Mouse (Mus musculus) thymus, postnatal 25 days (tissue): ENCODE measurements at regions not wholly inside any gene's neighbourhood (a gene's known extent, or its start where the extent isn't known, plus 50 kb on each side); places are given as distances from the start of the nearest gene placed in this dataset.
A peak's percentile ranks its signal among the peaks of the same experiment; 100 is the strongest.

Experiments used
- DNase-seq: peaks from one replicate; pipeline ENCODE4 v3.0.0; 2022

GRCm38 (mm10) chr12:73446148-73446547 is 100.0 kb downstream of the Tmem30b start:
- DNase-seq, result no peak

- DNase-seq, result no peak
Measured at GRCm38 (mm10) chr12:73445562-73445961, 100.6 kb downstream of the Tmem30b start.

GRCm38 (mm10) chr12:73445128-73445527 is 101.1 kb downstream of the Tmem30b start:
- peak; percentile 25 for DNase-seq

- DNase-seq, result no peak
Measured at GRCm38 (mm10) chr12:73441326-73441725, 104.9 kb downstream of the Tmem30b start.

GRCm38 (mm10) chr12:73434684-73435083 is 111.5 kb downstream of the Tmem30b start:
- DNase-seq, result no peak

- no peak for DNase-seq
Measured at GRCm38 (mm10) chr12:73432546-73432945, 113.6 kb downstream of the Tmem30b start.

- no peak for DNase-seq
Measured at GRCm38 (mm10) chr12:73428171-73428570, 118.0 kb downstream of the Tmem30b start.

GRCm38 (mm10) chr12:73424814-73425213 is 121.4 kb downstream of the Tmem30b start:
- DNase-seq, result no peak

- no peak for DNase-seq
Measured at GRCm38 (mm10) chr12:73417101-73417500, 129.1 kb downstream of the Tmem30b start.

GRCm38 (mm10) chr12:73416367-73416897 is 129.8 kb downstream of the Tmem30b start:
- no peak for DNase-seq

- DNase-seq, result no peak
Measured at GRCm38 (mm10) chr12:73415856-73416366, 129.3 kb downstream of the Slc38a6 start.

- DNase-seq, result no peak
Measured at GRCm38 (mm10) chr12:73413439-73414196, 127.0 kb downstream of the Slc38a6 start.

- no peak for DNase-seq
Measured at GRCm38 (mm10) chr12:73412500-73412899, 125.9 kb downstream of the Slc38a6 start.

GRCm38 (mm10) chr12:73410924-73411323 is 124.3 kb downstream of the Slc38a6 start:
- no peak for DNase-seq

GRCm38 (mm10) chr12:73409481-73410085 is 123.0 kb downstream of the Slc38a6 start:
- no peak for DNase-seq

- no peak for DNase-seq
Measured at GRCm38 (mm10) chr12:73408614-73409013, 122.0 kb downstream of the Slc38a6 start.

GRCm38 (mm10) chr12:73408165-73408564 is 121.6 kb downstream of the Slc38a6 start:
- no peak for DNase-seq

GRCm38 (mm10) chr12:73406556-73407087 is 120.0 kb downstream of the Slc38a6 start:
- no peak for DNase-seq

GRCm38 (mm10) chr12:73405583-73405982 is 119.0 kb downstream of the Slc38a6 start:
- DNase-seq, result no peak

GRCm38 (mm10) chr12:73405106-73405505 is 118.5 kb downstream of the Slc38a6 start:
- no peak for DNase-seq

GRCm38 (mm10) chr12:73403906-73404474 is 117.4 kb downstream of the Slc38a6 start:
- DNase-seq, result no peak
